Mouse (Mus musculus): Measurements from ENCODE around the gene Hist1h2af.
"Not testable (repeated sequence)": the region's sequence is repeated elsewhere in the genome, so short reads cannot be mapped to it uniquely, and the experiment has no call there.

Hist1h2af gene

DNA sequence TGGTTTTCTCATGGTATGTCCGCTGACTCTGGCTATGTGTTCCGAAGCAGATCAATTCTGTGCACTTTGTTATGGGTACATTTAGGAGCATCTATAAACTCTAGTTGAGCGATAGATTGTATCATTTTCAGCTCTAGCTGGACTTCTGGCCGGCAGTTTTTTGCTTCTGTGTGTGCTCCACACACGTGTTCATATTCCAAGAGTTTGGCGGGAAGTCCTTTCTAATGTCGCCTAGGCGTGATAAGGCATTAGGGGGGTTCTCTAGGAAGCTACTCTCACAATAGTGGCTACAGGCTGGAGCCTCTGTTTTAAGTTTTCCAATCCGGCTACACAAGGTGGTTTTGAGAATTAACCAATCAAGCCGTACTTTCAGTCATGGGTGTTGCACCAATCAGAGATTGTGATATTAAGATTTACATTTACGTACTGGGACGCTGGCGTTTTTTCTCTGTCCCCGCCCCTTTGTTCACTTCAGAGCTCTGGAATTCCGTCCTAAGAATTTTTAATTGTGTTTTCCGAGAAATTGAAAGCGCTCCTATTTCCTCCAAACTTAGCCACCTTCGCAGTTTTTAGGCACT is 22.2 kb downstream of the Hist1h2af start:
- peak; percentile 72 to 74 for DNase-seq (ENCODE audit: low spot score in 2 of 2)

DNA sequence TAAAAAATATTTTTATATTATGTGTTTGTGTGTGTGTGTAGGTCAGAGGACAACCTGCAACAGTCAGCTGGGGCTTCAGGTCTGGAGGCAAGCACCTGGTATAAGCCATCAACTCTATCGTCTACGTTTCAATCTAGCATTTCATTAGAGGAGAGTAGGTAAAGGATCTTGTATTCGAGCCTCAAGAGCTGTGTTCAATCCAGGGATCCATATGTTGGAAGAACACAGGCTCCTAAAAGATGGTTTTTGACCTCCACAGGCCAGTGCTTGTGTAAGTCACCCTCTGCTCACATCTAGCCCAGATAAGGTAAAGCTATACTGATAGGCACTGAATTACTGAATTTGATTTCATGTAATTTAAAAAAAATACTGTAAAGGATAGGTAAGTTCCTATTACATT is 23.2 kb downstream of the Hist1h2af start:
- no peak for DNase-seq (ENCODE audit: low spot score in 2 of 2)

DNA sequence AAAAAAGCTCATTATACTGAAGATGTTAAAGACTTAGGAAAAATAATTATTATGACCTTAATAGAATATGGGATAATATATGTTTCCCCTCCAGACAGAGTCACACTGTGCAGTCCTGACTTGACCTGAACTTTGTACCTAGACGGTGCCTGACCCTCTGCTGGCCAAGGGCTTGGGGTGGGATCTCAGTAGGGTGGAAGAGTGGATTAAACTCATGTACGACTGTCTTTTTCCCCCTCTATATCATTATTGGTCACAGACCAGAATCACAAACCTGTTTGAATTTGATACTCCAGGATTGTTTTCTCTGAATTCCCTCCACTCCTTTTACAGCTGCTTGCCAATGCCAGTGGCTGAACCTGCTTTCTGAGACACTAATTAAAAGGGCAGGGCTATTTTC is 27.0 kb downstream of the Hist1h2af start:
- DNase-seq (ENCODE audit: low spot score in 2 of 2) = not testable (repeated sequence)

DNA sequence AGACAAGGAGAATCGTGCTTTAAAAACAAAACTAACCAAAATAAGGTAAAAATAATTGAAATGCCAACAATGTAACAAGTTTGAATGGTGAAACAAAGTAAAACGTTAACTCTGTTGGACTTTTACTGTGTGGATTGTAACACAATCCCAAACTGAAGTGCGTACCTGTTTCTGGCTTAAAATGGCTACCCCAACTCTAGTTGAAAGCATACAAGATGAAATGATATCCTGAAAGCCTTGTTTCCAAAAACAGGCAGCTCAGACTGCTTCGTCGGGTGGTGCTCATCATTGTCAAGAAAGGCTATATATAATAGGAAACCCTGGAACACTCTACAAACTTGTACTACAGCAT is 27.8 kb downstream of the Hist1h2af start:
- not testable (repeated sequence) for DNase-seq (ENCODE audit: low spot score in 2 of 2)

DNA sequence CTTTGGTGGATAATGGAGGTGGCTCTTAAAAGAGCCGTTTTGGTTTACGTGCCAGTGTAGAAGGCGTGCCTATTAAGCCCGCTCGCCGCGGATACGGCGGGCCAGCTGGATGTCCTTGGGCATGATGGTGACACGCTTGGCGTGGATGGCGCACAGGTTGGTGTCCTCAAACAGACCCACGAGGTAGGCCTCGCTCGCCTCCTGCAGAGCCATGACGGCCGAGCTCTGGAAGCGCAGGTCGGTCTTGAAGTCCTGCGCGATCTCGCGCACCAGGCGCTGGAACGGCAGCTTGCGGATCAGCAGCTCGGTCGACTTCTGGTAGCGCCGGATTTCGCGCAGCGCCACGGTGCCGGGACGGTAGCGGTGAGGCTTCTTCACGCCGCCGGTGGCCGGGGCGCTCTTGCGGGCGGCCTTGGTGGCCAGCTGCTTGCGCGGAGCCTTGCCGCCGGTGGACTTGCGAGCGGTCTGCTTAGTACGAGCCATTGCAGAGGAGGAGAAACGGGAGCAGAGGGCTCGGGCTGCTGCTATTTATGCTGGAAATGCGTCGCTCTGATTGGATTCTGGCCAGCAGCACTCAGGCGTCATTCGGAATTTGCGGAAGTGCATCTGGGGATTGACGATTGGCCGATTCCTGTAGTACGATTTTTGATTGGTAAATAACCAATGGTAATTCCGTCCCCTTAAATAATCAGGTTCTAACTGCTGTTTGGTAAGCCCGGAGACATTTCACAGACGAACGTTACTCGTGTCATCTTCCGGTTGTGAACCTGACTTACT is 28.4 kb downstream of the Hist1h2af start, which contains the start of gene Hist1h3e:
Gene Hist1h3e, minus strand, starts transcription at position 487 of the 777 bp plus-strand sequence.
- peak; percentile 95 for DNase-seq (ENCODE audit: low spot score in 2 of 2)

DNA sequence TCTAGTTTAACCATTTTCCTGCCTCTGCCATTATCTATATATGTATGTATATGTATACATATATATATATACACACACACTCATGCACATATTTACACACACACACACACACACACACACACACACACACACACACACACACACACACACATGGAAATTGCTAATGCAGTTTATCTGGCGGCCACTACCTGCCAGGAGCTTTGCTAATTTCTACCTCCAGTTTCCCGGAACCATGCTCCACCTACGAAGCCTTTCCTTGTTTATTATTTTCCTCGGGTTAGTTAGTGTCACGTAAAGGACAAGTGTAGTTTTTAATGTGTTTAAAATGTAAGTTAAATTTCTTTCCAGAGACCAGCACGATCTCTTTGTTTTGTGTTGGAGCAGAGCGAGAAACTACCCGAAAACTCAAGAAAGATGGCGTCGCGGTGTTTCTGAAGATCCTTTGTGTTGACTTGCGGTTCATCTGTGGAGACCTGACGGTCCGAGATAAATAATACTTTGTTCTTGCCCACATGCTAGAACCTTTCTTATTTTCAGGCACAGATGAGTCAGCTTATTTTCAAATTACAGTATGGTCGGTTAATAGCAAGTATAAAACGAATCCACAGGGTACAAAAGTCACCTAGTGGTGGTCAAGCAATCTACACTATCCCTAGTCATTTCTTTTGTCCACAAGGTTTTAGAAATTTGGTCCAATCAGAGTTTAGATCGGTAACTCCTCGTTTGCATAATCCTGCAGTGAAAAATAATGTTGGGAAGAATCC is 29.2 kb downstream of the Hist1h2af start:
- DNase-seq (ENCODE audit: low spot score in 2 of 2) = peak in 1 of 2 experiments; percentile 52

DNA sequence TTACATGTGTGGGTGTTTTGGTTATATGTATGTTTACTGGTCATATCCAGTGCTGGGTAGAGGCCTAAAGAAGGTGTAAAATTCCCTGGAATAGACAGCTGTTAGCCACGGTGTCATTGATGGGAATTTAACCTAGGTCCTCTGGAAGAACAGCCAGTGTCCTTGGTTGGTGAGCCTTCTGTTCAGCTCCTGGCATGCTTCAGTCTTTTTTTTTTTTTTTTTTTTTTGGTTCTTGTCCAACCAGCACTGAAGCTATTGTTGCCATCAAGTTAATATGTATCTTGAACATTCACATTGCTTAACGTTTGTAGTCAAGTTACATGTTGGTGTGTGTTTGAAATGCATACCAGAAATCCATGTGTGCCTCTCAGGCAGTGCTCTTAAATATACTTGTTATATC is 30.8 kb downstream of the Hist1h2af start:
- no peak for DNase-seq (ENCODE audit: low spot score in 2 of 2)

DNA sequence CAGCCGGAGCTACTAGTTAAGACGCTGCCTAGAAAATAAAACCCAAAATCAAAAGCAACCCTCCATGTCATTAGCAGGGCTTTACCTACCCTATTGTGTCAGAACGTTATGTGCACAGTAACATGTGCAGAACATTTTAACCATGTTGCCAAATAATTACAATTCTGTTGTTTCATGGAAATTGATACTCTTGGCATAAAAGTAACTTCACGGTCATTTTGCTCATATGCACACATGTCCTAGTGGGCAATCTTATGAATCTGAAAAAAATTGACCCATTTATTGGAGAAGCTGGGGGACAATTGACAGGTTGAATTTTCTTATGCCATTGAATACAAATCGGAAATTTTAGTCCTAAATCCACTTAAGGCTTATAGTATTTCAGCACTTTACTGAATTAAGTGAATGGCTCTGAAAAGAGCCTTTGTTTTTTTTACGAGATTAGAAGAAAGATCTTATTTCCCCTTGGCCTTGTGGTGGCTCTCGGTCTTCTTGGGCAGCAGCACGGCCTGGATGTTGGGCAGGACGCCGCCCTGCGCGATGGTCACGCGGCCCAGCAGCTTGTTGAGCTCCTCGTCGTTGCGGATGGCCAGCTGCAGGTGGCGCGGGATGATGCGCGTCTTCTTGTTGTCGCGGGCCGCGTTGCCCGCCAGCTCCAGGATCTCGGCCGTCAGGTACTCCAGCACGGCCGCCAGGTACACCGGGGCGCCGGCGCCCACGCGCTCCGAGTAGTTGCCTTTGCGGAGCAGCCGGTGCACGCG is 36.7 kb downstream of the Hist1h2af start:
- not testable (repeated sequence) for DNase-seq (ENCODE audit: low spot score in 2 of 2)

DNA sequence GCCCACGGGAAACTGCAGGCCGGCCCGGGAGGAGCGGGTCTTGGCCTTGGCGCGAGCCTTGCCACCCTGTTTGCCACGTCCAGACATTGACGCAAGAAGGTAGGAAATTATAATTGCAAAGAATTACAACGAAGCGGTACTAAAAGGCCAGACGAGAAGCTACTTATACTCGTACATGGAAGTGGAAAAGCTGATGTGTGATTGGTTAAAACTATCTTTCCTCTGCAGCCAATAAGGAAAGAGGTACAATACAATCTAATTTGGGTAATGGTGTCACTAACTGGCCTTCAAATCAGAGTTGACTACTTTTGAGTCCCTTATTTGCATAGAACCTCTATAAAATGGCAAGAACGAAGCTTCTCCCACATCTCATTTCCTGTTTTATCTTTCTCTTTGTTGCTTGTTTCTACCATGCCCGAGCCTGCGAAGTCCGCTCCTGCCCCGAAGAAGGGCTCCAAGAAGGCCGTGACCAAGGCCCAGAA is 37.4 kb downstream of the Hist1h2af start, which contains the start of the genes Hist1h2ae and Hist1h2bg:
Gene Hist1h2ae, minus strand, starts transcription at position 199 of the 482 bp plus-strand sequence.
Gene Hist1h2bg, plus strand, starts transcription at position 375 of the 482 bp plus-strand sequence.
- peak; percentile 74 to 75 for DNase-seq (ENCODE audit: low spot score in 2 of 2)

DNA sequence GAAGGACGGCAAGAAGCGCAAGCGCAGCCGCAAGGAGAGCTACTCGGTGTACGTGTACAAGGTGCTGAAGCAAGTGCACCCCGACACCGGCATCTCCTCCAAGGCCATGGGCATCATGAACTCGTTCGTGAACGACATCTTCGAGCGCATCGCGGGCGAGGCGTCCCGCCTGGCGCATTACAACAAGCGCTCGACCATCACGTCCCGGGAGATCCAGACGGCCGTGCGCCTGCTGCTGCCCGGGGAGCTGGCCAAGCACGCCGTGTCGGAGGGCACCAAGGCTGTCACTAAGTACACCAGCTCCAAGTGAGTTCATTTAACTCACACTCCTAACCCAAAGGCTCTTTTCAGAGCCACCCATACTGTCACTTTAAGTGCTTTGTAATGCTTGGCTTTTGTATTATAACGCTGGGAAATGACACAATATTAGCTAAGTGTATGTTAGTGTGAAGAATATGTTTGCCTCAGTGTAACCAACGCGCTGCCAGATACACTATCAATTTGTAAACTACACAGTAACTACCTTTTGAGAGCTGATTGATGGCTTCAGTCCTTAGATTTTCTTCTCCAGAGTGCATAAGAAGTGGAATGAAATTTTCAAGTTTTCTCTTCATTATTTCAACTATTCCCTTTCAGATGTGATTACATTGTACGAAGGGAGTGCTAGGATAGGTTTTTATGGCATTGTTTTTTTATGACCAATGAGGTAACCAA is 38.0 kb downstream of the Hist1h2af start:
- DNase-seq (ENCODE audit: low spot score in 2 of 2) = not testable (repeated sequence)

DNA sequence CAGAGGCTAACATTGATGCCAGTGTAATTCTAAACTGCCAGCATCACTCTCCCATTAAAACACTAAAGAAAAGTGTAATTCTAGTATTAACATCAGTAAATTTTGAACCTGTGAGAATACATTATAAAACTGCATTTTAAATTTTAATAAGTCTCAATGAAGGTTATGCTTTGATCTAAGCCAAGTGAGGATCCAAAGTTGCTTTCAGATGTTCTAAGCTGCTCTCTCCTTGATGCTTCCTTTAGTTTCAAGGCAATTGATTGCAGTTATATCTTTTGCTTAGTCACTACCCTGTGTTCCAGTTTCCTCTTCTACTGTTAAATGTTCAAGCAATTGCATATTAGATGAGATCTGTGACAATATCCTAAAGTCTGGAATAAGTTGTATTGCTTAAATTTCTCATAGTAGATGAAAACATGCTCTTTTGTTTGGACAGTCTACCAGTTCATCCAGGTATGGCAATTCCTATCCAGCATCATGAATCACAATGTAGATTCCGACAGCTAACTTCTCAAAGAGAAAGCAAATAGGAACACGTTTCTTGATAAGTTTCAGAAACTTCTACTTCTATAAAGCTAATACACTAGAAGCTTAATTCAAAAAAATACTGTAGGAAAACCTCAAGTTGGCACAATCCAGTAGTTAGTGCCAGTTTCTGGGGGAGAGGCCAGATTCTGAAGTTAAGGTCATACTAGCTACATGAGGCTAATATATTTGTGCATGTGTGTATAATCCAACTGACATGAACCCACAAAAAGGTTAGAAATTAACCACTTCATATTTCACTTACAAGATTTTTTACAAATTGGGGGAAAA is 38.7 kb downstream of the Hist1h2af start:
- no peak for DNase-seq (ENCODE audit: low spot score in 2 of 2)

DNA sequence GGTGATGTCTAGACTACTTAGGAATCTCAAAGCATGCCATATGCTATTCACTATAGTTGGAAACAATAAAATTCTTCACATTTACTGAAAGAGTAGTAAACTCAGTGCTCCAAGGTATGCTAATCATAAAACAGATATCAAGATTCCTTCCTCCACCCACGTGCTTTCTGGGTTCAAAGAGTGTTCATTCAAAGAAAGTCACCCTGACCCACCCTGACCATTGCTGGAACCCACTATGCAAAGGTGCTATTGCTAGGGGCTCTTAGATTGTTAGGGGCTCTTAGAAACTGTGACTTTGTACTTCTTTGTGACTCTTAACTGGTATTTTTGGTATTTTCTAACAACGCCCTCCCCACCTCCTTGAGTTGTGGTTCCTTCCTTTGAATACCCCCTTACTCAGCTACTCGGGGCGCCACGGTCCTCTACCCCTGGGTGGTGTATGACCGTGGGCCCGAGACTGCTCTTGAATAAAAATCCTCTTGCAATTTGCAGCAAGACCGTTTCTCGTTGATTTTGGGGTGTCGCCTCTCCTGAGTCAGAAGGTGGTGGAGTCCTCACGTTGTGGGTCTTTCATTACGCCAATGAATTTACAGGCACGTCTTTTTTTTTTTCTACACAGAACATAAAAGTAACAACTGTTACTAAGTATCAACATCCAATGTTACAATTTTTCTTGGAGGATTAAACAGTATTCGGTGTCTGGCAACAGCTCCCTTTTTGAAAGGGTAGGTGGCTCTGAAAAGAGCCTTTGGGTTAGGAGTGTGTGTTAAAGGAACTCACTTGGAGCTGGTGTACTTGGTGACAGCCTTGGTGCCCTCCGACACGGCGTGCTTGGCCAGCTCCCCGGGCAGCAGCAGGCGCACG is 39.6 kb downstream of the Hist1h2af start:
- not testable (repeated sequence) for DNase-seq (ENCODE audit: low spot score in 2 of 2)

DNA sequence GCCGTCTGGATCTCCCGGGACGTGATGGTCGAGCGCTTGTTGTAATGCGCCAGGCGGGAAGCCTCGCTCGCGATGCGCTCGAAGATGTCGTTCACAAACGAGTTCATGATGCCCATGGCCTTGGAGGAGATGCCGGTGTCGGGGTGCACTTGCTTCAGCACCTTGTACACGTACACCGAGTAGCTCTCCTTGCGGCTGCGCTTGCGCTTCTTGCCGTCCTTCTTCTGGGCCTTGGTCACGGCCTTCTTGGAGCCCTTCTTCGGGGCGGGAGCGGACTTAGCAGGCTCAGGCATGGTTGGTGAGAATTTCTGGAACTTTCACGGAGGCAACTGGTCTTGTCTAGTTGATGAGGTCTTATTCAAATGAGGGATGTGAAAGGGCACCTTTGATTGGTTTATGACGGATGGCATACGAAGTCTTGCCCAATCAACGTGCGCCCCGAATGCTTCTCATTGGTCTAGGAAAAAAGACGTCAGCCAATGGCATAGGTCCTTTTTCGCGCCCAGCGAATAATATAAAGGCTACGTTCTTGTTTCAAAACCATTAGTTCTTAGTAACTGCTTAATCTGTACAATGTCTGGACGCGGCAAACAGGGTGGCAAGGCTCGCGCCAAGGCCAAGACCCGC is 40.3 kb downstream of the Hist1h2af start, which contains the start of the genes Hist1h2bf and Hist1h2ad:
Gene Hist1h2bf, minus strand, starts transcription at position 299 of the 627 bp plus-strand sequence.
Gene Hist1h2ad, plus strand, starts transcription at position 484 of the 627 bp plus-strand sequence.
- DNase-seq (ENCODE audit: low spot score in 2 of 2) = peak; percentile 93 to 96

DNA sequence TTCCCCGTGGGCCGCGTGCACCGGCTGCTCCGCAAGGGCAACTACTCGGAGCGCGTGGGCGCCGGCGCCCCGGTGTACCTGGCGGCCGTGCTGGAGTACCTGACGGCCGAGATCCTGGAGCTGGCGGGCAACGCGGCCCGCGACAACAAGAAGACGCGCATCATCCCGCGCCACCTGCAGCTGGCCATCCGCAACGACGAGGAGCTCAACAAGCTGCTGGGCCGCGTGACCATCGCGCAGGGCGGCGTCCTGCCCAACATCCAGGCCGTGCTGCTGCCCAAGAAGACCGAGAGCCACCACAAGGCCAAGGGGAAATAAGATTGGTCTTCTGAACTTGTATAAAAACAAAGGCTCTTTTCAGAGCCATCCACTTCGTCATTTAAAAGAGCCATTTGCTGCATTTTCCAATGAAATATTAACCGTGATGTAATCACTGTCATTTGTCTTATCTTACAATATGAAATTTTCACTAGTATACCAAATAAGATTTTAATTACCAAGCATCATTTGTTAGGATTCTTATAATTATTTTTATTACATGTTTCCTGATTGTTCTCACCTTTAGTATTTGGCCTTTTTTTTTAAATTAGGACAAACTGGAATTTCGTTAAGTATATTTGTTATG is 41.0 kb downstream of the Hist1h2af start:
- DNase-seq (ENCODE audit: low spot score in 2 of 2) = not testable (repeated sequence)

DNA sequence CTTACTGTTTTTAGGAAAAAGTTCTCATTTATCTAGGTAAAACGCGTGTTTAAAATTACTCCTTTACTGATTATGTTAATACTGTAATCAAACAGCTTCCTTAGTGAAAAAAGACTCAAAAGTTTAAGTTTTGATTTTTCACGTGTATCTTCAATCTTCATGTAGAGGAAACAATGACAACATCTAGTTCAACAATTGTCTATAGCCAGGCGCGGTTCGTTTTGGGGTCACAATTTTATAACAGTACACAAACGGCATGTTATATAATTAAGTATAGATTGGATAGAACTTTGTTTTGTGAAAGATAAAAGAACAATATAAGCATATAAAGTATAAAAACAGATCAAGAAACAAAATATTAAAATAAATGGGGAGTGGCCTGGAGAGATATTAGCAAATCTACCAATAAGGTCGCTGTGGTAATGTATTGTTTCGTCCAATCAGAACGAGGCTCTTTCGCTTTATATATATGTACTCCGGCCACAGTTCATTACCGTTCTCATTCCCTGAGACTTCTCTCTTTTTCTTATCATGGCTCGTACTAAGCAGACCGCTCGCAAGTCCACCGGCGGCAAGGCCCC is 41.7 kb downstream of the Hist1h2af start, which contains the start of gene Hist1h3d:
Gene Hist1h3d, plus strand, starts transcription at position 493 of the 581 bp plus-strand sequence.
- DNase-seq (ENCODE audit: low spot score in 2 of 2) = peak; percentile 70 to 72

DNA sequence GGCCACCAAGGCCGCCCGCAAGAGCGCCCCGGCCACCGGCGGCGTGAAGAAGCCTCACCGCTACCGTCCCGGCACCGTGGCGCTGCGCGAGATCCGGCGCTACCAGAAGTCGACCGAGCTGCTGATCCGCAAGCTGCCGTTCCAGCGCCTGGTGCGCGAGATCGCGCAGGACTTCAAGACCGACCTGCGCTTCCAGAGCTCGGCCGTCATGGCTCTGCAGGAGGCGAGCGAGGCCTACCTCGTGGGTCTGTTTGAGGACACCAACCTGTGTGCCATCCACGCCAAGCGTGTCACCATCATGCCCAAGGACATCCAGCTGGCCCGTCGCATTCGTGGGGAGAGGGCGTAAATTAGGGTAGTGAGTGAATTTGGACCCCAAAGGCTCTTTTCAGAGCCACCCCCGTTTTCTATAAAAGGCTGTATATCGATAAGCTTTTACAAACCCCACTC is 42.2 kb downstream of the Hist1h2af start:
- DNase-seq (ENCODE audit: low spot score in 2 of 2) = peak; percentile 18 to 33

DNA sequence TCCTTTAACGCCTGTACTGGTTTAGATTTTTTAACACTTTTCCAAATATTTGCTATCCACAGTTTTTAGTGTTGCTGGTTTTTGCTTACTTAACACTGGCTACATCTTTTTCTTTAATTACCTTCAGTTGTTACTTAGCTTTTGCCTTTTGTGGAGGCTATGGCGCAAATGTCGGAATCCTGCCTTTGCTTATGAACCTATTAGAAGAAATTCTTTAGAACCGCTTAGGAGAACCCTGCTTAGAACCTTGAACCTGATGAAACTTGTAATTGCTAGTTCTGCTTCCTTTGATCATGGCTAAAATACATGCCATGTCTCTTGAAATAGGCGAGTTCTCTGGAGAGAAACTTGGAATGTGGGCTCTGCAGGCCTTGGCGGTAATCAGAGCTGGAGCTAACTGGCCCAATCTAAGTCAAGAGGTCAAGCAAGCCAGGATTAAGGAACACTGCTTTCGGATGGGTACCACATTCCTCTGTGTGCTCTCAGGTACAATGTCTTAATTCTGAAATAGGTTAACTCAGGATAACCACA is 42.7 kb downstream of the Hist1h2af start:
- no peak for DNase-seq (ENCODE audit: low spot score in 2 of 2)
